Mouse (Mus musculus) B cell, adult (primary cell): ENCODE results near the gene Tarbp2. TPM values are rescaled to one million over a fixed set of nuclear protein-coding genes. Genes with fewer than 3 reads are reported as not detected.

Source experiments
- total RNA-seq: library from RNA; stranded (reverse); gene quantifications from 4 replicates; pipeline ENCODE4 v1.2.4, GENCODE M21; 2023; ENCODE audit not compliant: inconsistent age

The Tarbp2 gene
- 41.2 to 56.9 TPM (median 44.9 TPM) in 4 replicates for total RNA-seq

GRCm38 (mm10) chr15:102517976-102518858 lies at the start of gene Tarbp2:
TSS of gene Tarbp2 (plus strand) at chr15:102518192.

DNA sequence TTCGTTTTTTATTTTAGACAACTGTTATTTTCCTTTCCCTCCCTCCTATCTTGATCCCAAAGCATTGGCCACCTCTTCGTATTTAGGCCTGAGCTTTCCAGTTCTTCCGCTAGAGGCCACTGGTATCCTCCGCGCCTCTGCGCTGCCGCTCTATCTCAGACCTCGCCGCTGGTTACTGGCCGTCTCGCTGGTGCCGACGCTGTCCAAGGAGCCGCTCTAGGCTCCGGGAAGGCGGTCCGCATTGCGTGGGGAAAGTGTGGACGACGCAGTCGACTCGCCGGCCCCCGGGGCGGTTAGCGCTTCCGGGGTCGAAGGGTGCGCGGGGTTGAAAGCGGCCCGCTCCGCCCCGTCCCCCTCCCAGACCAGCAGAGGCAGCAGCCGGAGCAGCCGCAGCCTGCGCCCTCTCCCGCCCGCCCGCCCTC lies 47.8 kb upstream of the Tarbp2 start, which contains the start of gene Pcbp2:
Gene Pcbp2 (plus strand): TSS at position 357 of the 422 bp plus-strand sequence.

GRCm38 (mm10) chr15:102503447-102503846 lies 14.5 kb upstream of the Tarbp2 start, which contains the start of gene Gm10337:
TSS of gene Gm10337 (plus strand) at chr15:102503722.

GRCm38 (mm10) chr15:102516728-102517404 lies 1.1 kb upstream of the Tarbp2 start, which contains the start of gene Map3k12:
TSS of gene Map3k12 (minus strand) at chr15:102517064.

GRCm38 (mm10) chr15:102524892-102525485 lies 7.0 kb downstream of the Tarbp2 start, which contains the start of gene Npff:
TSS of gene Npff (minus strand) at chr15:102524942.

Other genes with a start within 250 kb of the Tarbp2 start
- gene Gm9918, start 247.6 kb upstream of the Tarbp2 start, total RNA-seq = not detected in 4 replicates
- 29.3 to 35.7 TPM (median 32.0 TPM) in 4 replicates for gene Mfsd5, start 238.7 kb upstream of the Tarbp2 start, total RNA-seq
- 1.1 to 3.4 TPM (median 1.9 TPM) in 4 replicates for gene Espl1, start 221.9 kb upstream of the Tarbp2 start, total RNA-seq
- 474 to 547 TPM (median 525 TPM) in 4 replicates for gene Pfdn5, start 192.1 kb upstream of the Tarbp2 start, total RNA-seq
- 45.9 to 63.6 TPM (median 58.0 TPM) in 4 replicates for gene Myg1, start 186.5 kb upstream of the Tarbp2 start, total RNA-seq
- 60.2 to 71.7 TPM (median 65.2 TPM) in 4 replicates for gene Aaas, start 167.4 kb upstream of the Tarbp2 start, total RNA-seq
- gene Sp7, start 151.0 kb upstream of the Tarbp2 start, total RNA-seq = not detected in 4 replicates
- 147 to 196 TPM (median 158 TPM) in 4 replicates for gene Sp1, start 112.0 kb upstream of the Tarbp2 start, total RNA-seq
- 0.29 to 4.4 TPM (median 2.5 TPM) in 4 replicates for gene Amhr2, start 72.8 kb upstream of the Tarbp2 start, total RNA-seq
- gene Prr13, start 59.2 kb upstream of the Tarbp2 start, total RNA-seq = 93.8 to 109 TPM (median 102 TPM) in 4 replicates
- gene Pcbp2, start 47.7 kb upstream of the Tarbp2 start, total RNA-seq = 695 to 793 TPM (median 756 TPM) in 4 replicates
- gene Gm10337, start 14.5 kb upstream of the Tarbp2 start, total RNA-seq = 9.8 to 23.4 TPM (median 22.2 TPM) in 3 of 4 replicates, not detected in the other
- 0.72 to 1.7 TPM (median 0.99 TPM) in 4 replicates for gene Map3k12, start 1.1 kb upstream of the Tarbp2 start, total RNA-seq
- 10.3 to 27.3 TPM (median 19.1 TPM) in 4 replicates for gene Npff, start 6.8 kb downstream of the Tarbp2 start, total RNA-seq
- gene Gm28047, start 106.9 kb downstream of the Tarbp2 start, total RNA-seq = 4.3 TPM in 1 of 4 replicates, not detected in the others
- gene Atf7, start 107.3 kb downstream of the Tarbp2 start, total RNA-seq = 118 to 134 TPM (median 127 TPM) in 4 replicates
- gene Atp5g2, start 154.2 kb downstream of the Tarbp2 start, total RNA-seq = 6.2 to 9.1 TPM (median 7.2 TPM) in 4 replicates
- 48.6 to 55.1 TPM (median 53.1 TPM) in 4 replicates for gene Calcoco1, start 204.0 kb downstream of the Tarbp2 start, total RNA-seq